8 mouse cellular contexts compared by ENCODE assay signal in the genomic region with DNA sequence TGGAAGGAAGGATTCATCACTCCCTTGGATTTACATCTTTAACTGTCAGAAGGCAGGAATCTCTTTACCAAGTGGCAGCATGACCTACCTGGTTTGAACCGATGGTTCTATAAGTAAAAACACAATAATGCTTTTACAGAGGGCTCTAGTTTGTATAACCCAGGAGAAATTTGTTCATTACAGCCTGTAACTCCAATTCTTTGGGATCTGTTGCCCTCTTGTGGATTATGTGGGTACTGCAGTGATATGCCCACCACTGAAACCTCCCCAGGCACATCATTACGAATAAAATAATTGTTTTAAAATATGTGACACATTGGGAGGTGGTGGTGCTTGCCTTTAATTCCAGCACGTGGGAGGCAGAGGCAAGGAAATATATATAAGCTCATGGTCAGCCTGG.
DNase-seq lines count a peak whose midpoint lies in the region; ATAC-seq and TF ChIP-seq lines count a peak whose summit lies in the region.

No protein-coding gene starts in this region.

- WGBS in spleen, adult 2 months = 13% methylated on average over 3 of the region's 3 CpGs

- no peak overlapping the region for H3K27ac ChIP-seq in spleen, adult 2 months (ENCODE audit: insufficient read depth, low read length)

- intact Hi-C loops in gastrocnemius, postnatal 36 days (cut with DNase I) = loop anchor here (2.0 kb wide), 1 partner anchor 317 kb away; no protein-coding TSS in a partner anchor

- no peaks in the 10 kb centered on the region for H3K9me3 ChIP-seq in G1E (replicated peaks)

- H3K4me3 ChIP-seq in G1E (ENCODE audit: low read depth, low read length) = no peak overlapping the region
- H3K4me3 ChIP-seq in spleen, adult 2 months (ENCODE audit: extremely low read depth, insufficient read depth, insufficient read length) = no peak overlapping the region

- no peak for ATAC-seq in G1E (ENCODE audit: extremely low read depth, insufficient number of reproducible peaks, low FRiP score, poor library complexity, severe bottlenecking)
- peak; percentile 52; the same call in 1 of the 2 replicates for ATAC-seq in megakaryocyte-erythroid progenitor cell, adult 5-6 weeks (replicated peaks; ENCODE audit: low FRiP score, low TSS enrichment, poor library complexity, severe bottlenecking)

- peak; percentile 65 for TF ChIP-seq CTCF in G1E (IDR thresholded peaks at IDR 0.05; ENCODE audit: low read depth, low read length)
- TF ChIP-seq CTCF in spleen, adult 2 months (IDR thresholded peaks at IDR 0.05; ENCODE audit: extremely low read depth, insufficient read depth, insufficient read length, insufficient replicate concordance) = peak; percentile 19; the same call in 1 of the 2 replicates

- H3K4me1 ChIP-seq in G1E (ENCODE audit: insufficient read depth, low read depth, low read length) = no peaks in the 10 kb centered on the region
- no peaks in the 10 kb centered on the region for H3K4me1 ChIP-seq in spleen, adult 2 months (ENCODE audit: control insufficient read depth, insufficient read depth, insufficient read length)

- peak; percentile 44 for DNase-seq in gastrocnemius, adult 18-20 months (ENCODE audit: low spot score)
- DNase-seq in gastrocnemius, postnatal 36 days = no peak
- DNase-seq in G1E (ENCODE audit: low spot score) = peak; percentile 1
- DNase-seq in cerebellum, adult 9-11 months = peak; percentile 14
- DNase-seq in frontal cortex, postnatal 25 days (ENCODE audit: low spot score in 2 of 2) = peak; percentile 13 to 63
- peak; percentile 58 to 66 for DNase-seq in layer of hippocampus, postnatal 14 days (ENCODE audit: low spot score in 2 of 2)
- DNase-seq in spleen, adult 2 months (ENCODE audit: low read depth in 1 of 2, low spot score in 2 of 2) = peak in 1 of 2 experiments; percentile 38

- H3K36me3 ChIP-seq in G1E (replicated peaks) = no peaks in the 10 kb centered on the region
- no peaks in the 10 kb centered on the region for H3K36me3 ChIP-seq in spleen, adult 2 months (ENCODE audit: control insufficient read depth, insufficient read depth, low read length)

- no peaks in the 10 kb centered on the region for H3K27me3 ChIP-seq in G1E (ENCODE audit: insufficient read depth, low read length)
- no peaks in the 10 kb centered on the region for H3K27me3 ChIP-seq in spleen, adult 2 months (ENCODE audit: control insufficient read depth, insufficient read depth, low read length)

- no peak for TF ChIP-seq POLR2A in spleen, adult 2 months (IDR thresholded peaks at IDR 0.05; ENCODE audit: low read depth, low read length)

Comparison
In these comparisons a context has a peak if more than half of its experiments do, and no peak if none do; other contexts are left out.
1. DNase-seq: peak in gastrocnemius, adult 18-20 months (single experiment), G1E (single experiment), cerebellum, adult 9-11 months (single experiment), frontal cortex, postnatal 25 days (2 of 2) and layer of hippocampus, postnatal 14 days (2 of 2); none in gastrocnemius, postnatal 36 days (0 of 2).